Mouse (Mus musculus): ENCODE measurements around the gene Vegfb. TPM values are rescaled to one million over a fixed set of nuclear protein-coding genes. Genes with fewer than 3 reads are reported as not detected.

The Vegfb gene
- polyA plus RNA-seq, 1 experiment from 2014 or later: 57.5 TPM

GRCm38 (mm10) chr19:6968491-6969271 lies 18.8 kb downstream of the Vegfb start:
- no peak overlapping the region for H3K27ac ChIP-seq
- peak overlapping the region; percentile 58 for H3K4me3 ChIP-seq
- WGBS: 11% methylated on average over 15 of the region's 15 CpGs
- H3K27me3 ChIP-seq: no peaks in the 10 kb centered on the region
- peaks cover 34% of the 10 kb centered on the region for H3K4me1 ChIP-seq
- peak overlapping the region; percentile 66 for H3K9ac ChIP-seq
- no peaks in the 10 kb centered on the region for H3K9me3 ChIP-seq
- peaks cover 29% of the 10 kb centered on the region for H3K36me3 ChIP-seq
- ATAC-seq (ENCODE audit: insufficient number of reproducible peaks, insufficient read depth, low FRiP score, low TSS enrichment): no peak
- H3K4me2 ChIP-seq (replicated peaks): peak overlapping the region; percentile 54

GRCm38 (mm10) chr19:6956461-6956860 lies 31.0 kb downstream of the Vegfb start:
- Histone ChIP-seq H3K27ac (no peak overlapping the region), H3K27me3 (no peaks in the 10 kb centered on the region), H3K4me2 (replicated peaks) (no peak overlapping the region), H3K36me3 (peaks cover 67% of the 10 kb centered on the region), H3K4me3 (no peak overlapping the region), H3K4me1 (peaks cover 10% of the 10 kb centered on the region), H3K9ac (no peak overlapping the region), H3K9me3 (no peaks in the 10 kb centered on the region)
- 82% methylated on average over 10 of the region's 10 CpGs for WGBS
- no peak for ATAC-seq (ENCODE audit: insufficient number of reproducible peaks, insufficient read depth, low FRiP score, low TSS enrichment)

DNA sequence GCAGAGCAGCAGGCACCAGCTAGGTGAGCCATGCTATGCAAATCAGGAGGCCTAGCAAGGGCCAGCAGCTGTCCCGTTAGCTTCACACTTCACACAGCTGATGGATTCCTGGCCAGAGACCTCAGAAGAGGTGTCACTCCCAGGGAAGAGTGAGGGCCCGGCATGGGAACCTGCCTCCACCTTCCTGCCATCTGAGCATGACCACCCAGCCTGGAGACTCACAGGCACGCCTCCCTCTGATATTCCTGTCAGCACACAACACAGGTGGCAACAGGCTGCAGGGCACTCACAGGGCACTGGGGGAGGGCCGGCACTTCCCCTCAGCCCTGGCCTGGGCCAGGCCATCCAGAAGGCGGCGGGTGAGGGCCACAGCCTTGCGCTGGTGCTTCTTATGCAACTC lies 32.0 kb downstream of the Vegfb start:
- Histone ChIP-seq H3K27ac (no peak overlapping the region), H3K27me3 (no peaks in the 10 kb centered on the region), H3K36me3 (peaks cover 64% of the 10 kb centered on the region), H3K4me3 (no peak overlapping the region), H3K9me3 (no peaks in the 10 kb centered on the region), H3K9ac (no peak overlapping the region; the same call in 1 of the 2 replicates), H3K4me2 (replicated peaks) (no peak overlapping the region), H3K4me1 (peaks cover 10% of the 10 kb centered on the region)
- no peak for ATAC-seq (ENCODE audit: insufficient number of reproducible peaks, insufficient read depth, low FRiP score, low TSS enrichment)
- WGBS: 85% methylated on average over 7 of the region's 7 CpGs

GRCm38 (mm10) chr19:6954046-6954445 lies 33.4 kb downstream of the Vegfb start:
- no peak overlapping the region for H3K27ac ChIP-seq
- no peaks in the 10 kb centered on the region for H3K27me3 ChIP-seq
- no peak for ATAC-seq (ENCODE audit: insufficient number of reproducible peaks, insufficient read depth, low FRiP score, low TSS enrichment)
- H3K9me3 ChIP-seq: no peaks in the 10 kb centered on the region
- no peak overlapping the region for H3K9ac ChIP-seq
- no peak overlapping the region for H3K4me3 ChIP-seq
- no peak overlapping the region for H3K4me2 ChIP-seq (replicated peaks)
- peaks cover 50% of the 10 kb centered on the region for H3K36me3 ChIP-seq
- peaks cover 16% of the 10 kb centered on the region for H3K4me1 ChIP-seq
- 67% methylated on average over 9 of the region's 9 CpGs for WGBS

DNA sequence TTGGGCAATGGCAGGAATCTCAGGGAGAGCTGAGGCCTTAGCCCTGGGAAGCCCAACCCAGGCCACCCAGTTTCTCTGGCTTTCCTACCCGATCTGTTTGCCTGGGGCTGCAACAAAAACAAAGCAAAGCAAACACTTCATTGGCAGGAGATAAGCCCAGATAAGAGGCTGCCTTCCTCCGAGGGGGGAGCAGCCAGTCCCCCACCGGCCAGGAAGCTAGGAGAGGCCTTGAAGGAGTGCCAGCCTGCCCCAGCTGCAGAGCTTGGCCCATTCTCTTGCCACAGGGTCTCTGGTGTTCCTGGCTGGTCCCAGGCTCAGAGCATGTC lies 34.8 kb downstream of the Vegfb start:
- WGBS: 10% methylated on average over 3 of the region's 3 CpGs
- peak overlapping the region; percentile 98; the same call in 1 of the 2 replicates for H3K27ac ChIP-seq
- peak overlapping the region; percentile 61 for H3K4me3 ChIP-seq

GRCm38 (mm10) chr19:6951994-6952711 lies 35.3 kb downstream of the Vegfb start:
- Histone ChIP-seq H3K9ac (peak overlapping the region; percentile 77), H3K4me1 (peaks cover 16% of the 10 kb centered on the region), H3K27me3 (no peaks in the 10 kb centered on the region), H3K36me3 (peaks cover 36% of the 10 kb centered on the region), H3K4me2 (replicated peaks) (peak overlapping the region; percentile 93), H3K27ac (peak overlapping the region; percentile 98), H3K4me3 (peak overlapping the region; percentile 61), H3K9me3 (no peaks in the 10 kb centered on the region)
- ATAC-seq (ENCODE audit: insufficient number of reproducible peaks, insufficient read depth, low FRiP score, low TSS enrichment): no peak
- WGBS: 2% methylated on average over 31 of the region's 31 CpGs

More for the DNA sequence above, 34.8 kb downstream of the Vegfb start:
- H3K27me3 ChIP-seq: no peaks in the 10 kb centered on the region
- peak overlapping the region; percentile 93 for H3K4me2 ChIP-seq (replicated peaks)
- peak overlapping the region; percentile 77; the same call in 1 of the 2 replicates for H3K9ac ChIP-seq
- ATAC-seq (ENCODE audit: insufficient number of reproducible peaks, insufficient read depth, low FRiP score, low TSS enrichment): no peak
- no peaks in the 10 kb centered on the region for H3K9me3 ChIP-seq
- peaks cover 16% of the 10 kb centered on the region for H3K4me1 ChIP-seq
- H3K36me3 ChIP-seq: peaks cover 41% of the 10 kb centered on the region

- H3K4me3 ChIP-seq: peak overlapping the region; percentile 61
- H3K9ac ChIP-seq: peak overlapping the region; percentile 77
- peak; percentile 77 for ATAC-seq (ENCODE audit: insufficient number of reproducible peaks, insufficient read depth, low FRiP score, low TSS enrichment)
- H3K4me1 ChIP-seq: peaks cover 16% of the 10 kb centered on the region
- WGBS: under 1% methylated on average over 35 of the region's 35 CpGs
- H3K36me3 ChIP-seq: peaks cover 32% of the 10 kb centered on the region
- peak overlapping the region; percentile 98 for H3K27ac ChIP-seq
- no peaks in the 10 kb centered on the region for H3K9me3 ChIP-seq
- H3K27me3 ChIP-seq: no peaks in the 10 kb centered on the region
- H3K4me2 ChIP-seq (replicated peaks): peak overlapping the region; percentile 93
Observed at GRCm38 (mm10) chr19:6951381-6951968, 36.0 kb downstream of the Vegfb start.

- peaks cover 16% of the 10 kb centered on the region for H3K4me1 ChIP-seq
- WGBS: under 1% methylated on average over 28 of the region's 28 CpGs
- ATAC-seq (ENCODE audit: insufficient number of reproducible peaks, insufficient read depth, low FRiP score, low TSS enrichment): peak; percentile 61
- H3K4me3 ChIP-seq: peak overlapping the region; percentile 61
- peak overlapping the region; percentile 93 for H3K4me2 ChIP-seq (replicated peaks)
- no peaks in the 10 kb centered on the region for H3K27me3 ChIP-seq
- peak overlapping the region; percentile 77 for H3K9ac ChIP-seq
- H3K36me3 ChIP-seq: peaks cover 32% of the 10 kb centered on the region
- no peaks in the 10 kb centered on the region for H3K9me3 ChIP-seq
- H3K27ac ChIP-seq: peak overlapping the region; percentile 98
Observed at GRCm38 (mm10) chr19:6950613-6951153, 36.8 kb downstream of the Vegfb start.

DNA sequence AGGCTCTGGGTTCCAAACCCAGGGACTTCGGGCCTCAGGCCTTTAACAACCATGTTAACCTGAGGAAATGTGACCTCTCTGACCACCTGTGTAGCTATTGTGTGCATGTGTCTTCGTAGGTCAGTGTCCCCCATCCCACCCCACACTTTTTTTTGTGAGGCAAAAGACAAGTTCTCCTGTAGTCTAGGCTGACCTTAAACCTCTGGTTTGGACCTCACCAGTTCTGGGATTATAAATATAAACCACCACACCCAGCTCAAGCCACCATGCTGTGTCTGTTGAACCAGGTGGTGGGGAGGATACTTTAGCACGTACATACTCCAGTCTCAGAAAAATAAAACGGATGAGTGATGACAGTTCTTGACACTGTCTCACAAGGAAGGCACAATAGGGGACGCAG lies 37.5 kb downstream of the Vegfb start:
- H3K4me1 ChIP-seq: peaks cover 16% of the 10 kb centered on the region
- peak overlapping the region; percentile 61 for H3K4me3 ChIP-seq
- peak overlapping the region; percentile 77 for H3K9ac ChIP-seq
- no peaks in the 10 kb centered on the region for H3K27me3 ChIP-seq
- no peak for ATAC-seq (ENCODE audit: insufficient number of reproducible peaks, insufficient read depth, low FRiP score, low TSS enrichment)
- H3K27ac ChIP-seq: 0 out of 2 replicates have a peak overlapping the region, but pooled peaks have one; percentile 23
- H3K4me2 ChIP-seq (replicated peaks): peak overlapping the region; percentile 93
- peaks cover 26% of the 10 kb centered on the region for H3K36me3 ChIP-seq
- WGBS: 56% methylated on average over 5 of the region's 5 CpGs
- no peaks in the 10 kb centered on the region for H3K9me3 ChIP-seq

GRCm38 (mm10) chr19:6949532-6949931 lies 37.9 kb downstream of the Vegfb start:
- H3K27me3 ChIP-seq: no peaks in the 10 kb centered on the region
- H3K36me3 ChIP-seq: peaks cover 22% of the 10 kb centered on the region
- H3K27ac ChIP-seq: 0 out of 2 replicates have a peak overlapping the region, but pooled peaks have one; percentile 23
- H3K9ac ChIP-seq: 0 out of 2 replicates have a peak overlapping the region, but pooled peaks have one; percentile 77
- peaks cover 16% of the 10 kb centered on the region for H3K4me1 ChIP-seq
- ATAC-seq (ENCODE audit: insufficient number of reproducible peaks, insufficient read depth, low FRiP score, low TSS enrichment): no peak
- no peaks in the 10 kb centered on the region for H3K9me3 ChIP-seq
- no peak overlapping the region for H3K4me2 ChIP-seq (replicated peaks)
- WGBS: 87% methylated on average over 5 of the region's 5 CpGs
- peak overlapping the region; percentile 61; the same call in 1 of the 2 replicates for H3K4me3 ChIP-seq

DNA sequence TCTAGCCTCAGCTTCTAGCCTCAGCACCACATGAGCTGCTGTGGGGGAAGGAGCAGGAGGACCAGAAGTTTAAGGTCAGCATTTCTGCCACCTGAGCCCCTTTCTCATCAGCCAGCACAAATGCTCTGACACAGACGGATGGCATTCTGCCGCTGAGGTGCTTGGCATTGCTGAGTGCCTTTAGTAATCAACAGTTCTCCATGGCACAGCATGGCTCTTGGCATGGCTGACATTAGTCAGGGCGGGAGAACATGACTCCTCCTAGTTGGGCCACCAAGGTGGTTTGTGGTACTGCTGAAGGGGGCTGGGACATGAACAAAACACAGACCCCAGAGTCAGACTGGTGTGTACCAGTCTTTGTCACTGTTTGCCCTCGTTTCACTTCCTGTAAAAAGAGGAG lies 39.3 kb downstream of the Vegfb start:
- Histone ChIP-seq H3K9ac (no peak overlapping the region), H3K4me2 (replicated peaks) (no peak overlapping the region), H3K4me3 (no peak overlapping the region), H3K36me3 (peaks cover 11% of the 10 kb centered on the region), H3K27ac (no peak overlapping the region), H3K4me1 (peaks cover 16% of the 10 kb centered on the region), H3K9me3 (no peaks in the 10 kb centered on the region), H3K27me3 (no peaks in the 10 kb centered on the region)
- no peak for ATAC-seq (ENCODE audit: insufficient number of reproducible peaks, insufficient read depth, low FRiP score, low TSS enrichment)
- WGBS: 79% methylated on average over 4 of the region's 4 CpGs

All from embryonic facial prominence, embryonic 12.5 days (tissue).